Mouse (Mus musculus): ENCODE measurements around the gene Wfs1. TPM values are rescaled to one million over a fixed set of nuclear protein-coding genes. Genes with fewer than 3 reads are reported as not detected.
"Not testable (repeated sequence)": the region's sequence is repeated elsewhere in the genome, so short reads cannot be mapped to it uniquely, and the experiment has no call there.

Wfs1 gene
- 0.59 TPM in 1 of 2 replicates, not detected in the other for total RNA-seq (2014; fragmentation: Nextera tagmentation)
- total RNA-seq (2017), result not detected in 2 replicates

- peak; percentile 98 for ATAC-seq (replicated peaks; ENCODE audit: low FRiP score, low TSS enrichment, poor library complexity, severe bottlenecking)
Measured at GRCm38 (mm10) chr5:36988781-36989624, at the start of gene Wfs1. TSS of gene Wfs1 (minus strand) at chr5:36989205.

- ATAC-seq (replicated peaks; ENCODE audit: low FRiP score, low TSS enrichment, poor library complexity, severe bottlenecking), result no peak
Measured at GRCm38 (mm10) chr5:37036884-37037283, 47.9 kb upstream of the Wfs1 start.

DNA sequence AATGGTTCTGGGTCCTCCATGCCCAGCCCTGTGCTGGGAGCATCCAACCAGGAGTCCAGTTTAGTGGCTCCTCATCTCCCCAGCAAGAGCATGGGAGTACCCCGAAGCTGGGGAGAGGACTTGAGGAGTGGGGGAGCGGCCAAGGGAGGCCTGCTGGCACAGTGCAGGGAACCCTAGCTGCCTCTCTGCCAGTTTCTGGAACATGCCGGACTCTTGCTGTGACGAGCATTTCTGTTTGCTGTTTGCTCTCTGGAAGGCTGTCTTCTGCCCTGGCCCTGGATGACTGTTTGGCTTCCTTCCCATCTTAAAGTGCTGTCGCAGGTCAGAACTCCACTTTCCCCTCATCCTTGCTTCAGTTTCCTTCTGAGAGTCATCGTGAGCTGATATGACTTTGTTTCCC is 46.9 kb upstream of the Wfs1 start:
- ATAC-seq (replicated peaks; ENCODE audit: low FRiP score, low TSS enrichment, poor library complexity, severe bottlenecking), result no peak

DNA sequence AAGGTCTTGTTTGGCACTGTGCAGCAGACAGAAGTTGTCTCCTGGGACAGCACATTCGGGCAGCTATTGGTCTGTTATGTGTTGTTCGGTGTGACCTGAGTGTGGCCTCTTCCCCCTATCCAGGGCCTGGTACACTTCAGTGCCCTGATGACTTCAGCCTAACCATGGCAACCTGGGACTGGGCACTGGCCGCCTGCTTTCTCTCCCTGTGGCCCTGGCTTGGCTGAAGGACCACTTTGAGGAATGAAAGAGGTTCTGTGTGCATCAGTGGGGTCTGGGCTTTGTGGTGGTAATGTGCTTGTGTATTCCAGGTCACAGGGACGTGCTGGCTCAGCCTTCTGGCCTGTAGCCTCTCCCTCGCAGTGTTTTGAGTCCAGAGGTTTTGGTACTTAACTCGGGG is 46.2 kb upstream of the Wfs1 start:
- no peak for ATAC-seq (replicated peaks; ENCODE audit: low FRiP score, low TSS enrichment, poor library complexity, severe bottlenecking)

DNA sequence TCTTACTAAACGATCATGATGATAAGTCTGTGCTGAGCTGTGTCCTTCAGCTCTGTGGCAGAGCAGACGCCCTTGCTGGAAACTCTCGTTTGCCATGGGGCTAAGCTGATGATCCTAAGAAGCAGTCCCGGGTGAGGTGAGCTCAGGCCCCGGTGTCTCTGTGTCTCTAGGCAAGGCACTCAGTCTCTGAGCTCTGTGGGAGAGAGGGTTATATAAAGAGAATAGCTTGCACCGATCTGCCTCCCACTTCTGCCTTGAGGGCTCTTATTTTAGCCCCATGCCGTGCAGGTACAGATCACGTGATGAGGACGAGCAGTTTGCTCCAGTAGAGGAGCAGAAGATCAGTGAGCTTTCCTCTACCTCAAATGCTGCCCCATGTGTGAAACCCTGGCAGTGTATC is 41.7 kb upstream of the Wfs1 start:
- no peak for ATAC-seq (replicated peaks; ENCODE audit: low FRiP score, low TSS enrichment, poor library complexity, severe bottlenecking)

DNA sequence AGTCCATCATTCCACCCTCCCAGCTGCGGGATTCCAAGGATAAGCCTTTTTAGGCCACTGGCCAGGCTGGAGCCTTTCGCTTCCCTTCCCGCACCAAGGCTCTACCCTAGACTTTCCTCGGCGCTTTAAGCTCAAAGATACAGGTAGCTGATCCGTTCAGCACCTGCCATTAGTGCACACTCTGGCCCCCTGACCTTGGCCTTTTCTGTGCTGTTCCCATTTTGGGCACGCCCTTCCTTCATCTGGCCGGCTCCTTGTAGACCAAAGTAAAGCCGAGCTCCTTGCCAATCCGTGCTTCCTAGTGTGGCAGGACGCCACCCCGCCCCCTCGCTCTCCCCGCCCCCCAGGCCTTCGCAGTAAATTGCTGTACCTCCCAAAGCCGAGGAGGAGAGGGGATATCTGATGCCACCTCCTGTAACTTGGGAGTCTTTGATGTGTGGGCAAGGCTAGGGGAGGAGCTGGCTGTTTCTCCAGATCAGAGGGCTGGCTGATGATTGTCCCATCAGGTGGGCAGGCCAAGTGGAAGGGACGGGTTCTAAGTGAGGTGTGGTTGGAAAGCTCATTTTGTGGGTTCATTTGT is 40.4 kb upstream of the Wfs1 start:
- no peak for ATAC-seq (replicated peaks; ENCODE audit: low FRiP score, low TSS enrichment, poor library complexity, severe bottlenecking)

GRCm38 (mm10) chr5:37028486-37029311 is 39.7 kb upstream of the Wfs1 start:
- ATAC-seq (replicated peaks; ENCODE audit: low FRiP score, low TSS enrichment, poor library complexity, severe bottlenecking), result peak; percentile 46

- ATAC-seq (replicated peaks; ENCODE audit: low FRiP score, low TSS enrichment, poor library complexity, severe bottlenecking), result peak; percentile 74
Measured at GRCm38 (mm10) chr5:37028104-37028485, 39.1 kb upstream of the Wfs1 start.

GRCm38 (mm10) chr5:37027701-37028100 is 38.7 kb upstream of the Wfs1 start:
- ATAC-seq (replicated peaks; ENCODE audit: low FRiP score, low TSS enrichment, poor library complexity, severe bottlenecking), result 0 out of 2 replicates have a peak, but pooled peaks have one; percentile 3

GRCm38 (mm10) chr5:37017222-37017621 is 28.2 kb upstream of the Wfs1 start:
- ATAC-seq (replicated peaks; ENCODE audit: low FRiP score, low TSS enrichment, poor library complexity, severe bottlenecking), result no peak

- peak; percentile 41; the same call in 1 of the 2 replicates for ATAC-seq (replicated peaks; ENCODE audit: low FRiP score, low TSS enrichment, poor library complexity, severe bottlenecking)
Measured at GRCm38 (mm10) chr5:37015612-37016310, 26.8 kb upstream of the Wfs1 start.

GRCm38 (mm10) chr5:37010666-37011317 is 21.8 kb upstream of the Wfs1 start:
- ATAC-seq (replicated peaks; ENCODE audit: low FRiP score, low TSS enrichment, poor library complexity, severe bottlenecking), result no peak

DNA sequence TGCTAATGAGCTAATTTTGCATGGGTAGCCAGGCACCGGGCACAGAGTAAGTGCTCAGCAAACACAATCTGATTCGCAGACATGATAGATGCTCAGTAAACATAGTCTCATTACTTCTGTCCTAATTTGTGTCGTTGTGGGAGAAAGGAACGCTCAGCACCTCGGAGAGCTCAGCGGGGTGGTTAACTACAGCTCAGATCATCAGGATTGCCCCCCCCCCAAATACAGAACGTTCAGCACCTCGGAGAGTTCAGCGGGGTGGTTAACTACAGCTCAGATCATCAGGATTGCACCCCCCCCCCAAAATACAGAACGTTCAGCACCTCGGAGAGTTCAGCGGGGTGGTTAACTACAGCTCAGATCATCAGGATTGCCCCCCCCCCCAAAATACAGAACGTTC is 20.8 kb upstream of the Wfs1 start:
- not testable (repeated sequence) for ATAC-seq (replicated peaks; ENCODE audit: low FRiP score, low TSS enrichment, poor library complexity, severe bottlenecking)

DNA sequence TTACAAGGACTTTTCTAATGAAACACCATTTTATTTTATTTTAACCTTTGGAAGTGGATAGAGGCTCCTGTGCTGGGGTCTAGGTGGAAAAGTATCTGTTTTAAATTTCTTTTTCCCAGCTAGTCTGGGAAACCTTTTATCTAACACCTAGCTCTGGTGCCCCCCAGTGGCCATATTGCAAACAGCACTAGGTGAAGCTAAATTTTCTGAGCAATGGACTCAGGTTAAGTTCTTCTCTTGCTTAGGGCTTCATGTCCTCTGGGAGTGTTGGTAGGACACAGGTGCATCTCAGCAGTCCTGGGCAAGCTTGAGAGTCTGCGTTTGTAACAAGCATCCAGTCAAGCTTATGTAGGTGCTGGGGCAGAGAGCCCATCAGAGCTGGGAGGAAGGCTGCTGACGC is 13.0 kb upstream of the Wfs1 start:
- peak; percentile 50; the same call in 1 of the 2 replicates for ATAC-seq (replicated peaks; ENCODE audit: low FRiP score, low TSS enrichment, poor library complexity, severe bottlenecking)

GRCm38 (mm10) chr5:37001002-37001401 is 12.0 kb upstream of the Wfs1 start:
- no peak for ATAC-seq (replicated peaks; ENCODE audit: low FRiP score, low TSS enrichment, poor library complexity, severe bottlenecking)

DNA sequence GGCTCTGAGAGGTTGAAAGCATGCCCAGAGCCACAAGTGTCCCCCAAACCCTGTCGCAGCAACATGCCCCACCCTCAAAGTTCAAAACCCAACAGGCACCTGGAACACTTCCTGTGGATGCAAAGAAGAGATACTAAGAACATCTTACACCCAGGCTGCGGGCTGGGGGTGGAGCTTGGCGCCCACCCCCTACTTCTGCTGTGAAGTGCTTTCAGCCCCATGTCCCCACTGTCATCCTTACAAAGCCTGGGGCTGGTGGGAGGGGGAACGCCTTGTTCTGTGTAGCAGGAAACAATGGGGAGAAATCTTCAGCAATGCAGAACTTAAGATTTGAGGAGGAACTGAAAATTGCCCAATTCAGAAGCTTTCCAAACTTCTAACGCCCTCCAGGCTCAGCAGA is 9.0 kb upstream of the Wfs1 start:
- ATAC-seq (replicated peaks; ENCODE audit: low FRiP score, low TSS enrichment, poor library complexity, severe bottlenecking), result no peak

- no peak for ATAC-seq (replicated peaks; ENCODE audit: low FRiP score, low TSS enrichment, poor library complexity, severe bottlenecking)
Measured at GRCm38 (mm10) chr5:36996410-36996809, 7.4 kb upstream of the Wfs1 start.

GRCm38 (mm10) chr5:36990631-36991350 is 1.8 kb upstream of the Wfs1 start:
- no peak for ATAC-seq (replicated peaks; ENCODE audit: low FRiP score, low TSS enrichment, poor library complexity, severe bottlenecking)

Measured in megakaryocyte-erythroid progenitor cell, adult 5-6 weeks (primary cell).